Mouse (Mus musculus) urinary bladder, postnatal 36 days (tissue): Measurements from ENCODE around the gene Entpd7.
A peak's percentile ranks its signal among the peaks of the same experiment; 100 is the strongest.

Experiments used
- DNase-seq, 2 experiments: peaks; one replicate each; pipeline ENCODE4 v3.0.0; 2022; ENCODE audit warnings: low spot score in 2 of 2, mixed read lengths in 1 of 2

Entpd7 gene

GRCm38 (mm10) chr19:43723501-43723900 is 34.0 kb downstream of the Entpd7 start:
- DNase-seq: no peak

DNA sequence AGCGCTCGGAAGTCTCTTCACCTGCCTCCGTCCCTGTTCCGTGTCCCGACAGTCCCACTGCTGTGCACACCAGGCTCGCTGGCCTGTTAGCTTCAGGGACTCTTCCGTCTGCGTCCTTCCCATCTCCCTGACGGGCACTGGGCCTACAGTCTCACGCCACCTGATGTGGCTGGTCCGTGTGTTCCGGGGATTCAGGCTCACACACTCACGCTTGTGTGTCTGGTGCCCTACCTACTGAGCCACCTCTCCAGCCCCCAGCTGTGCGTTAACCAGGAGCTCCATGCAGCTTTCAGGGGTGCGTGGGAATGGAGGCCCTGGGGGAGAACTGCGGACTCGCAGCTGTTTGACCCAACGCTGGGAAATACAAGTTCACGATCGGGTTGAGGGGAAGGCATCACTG is 34.7 kb downstream of the Entpd7 start:
- DNase-seq: no peak

GRCm38 (mm10) chr19:43724821-43725220 is 35.3 kb downstream of the Entpd7 start:
- no peak for DNase-seq

GRCm38 (mm10) chr19:43726510-43727146 is 37.2 kb downstream of the Entpd7 start:
- DNase-seq: no peak

DNA sequence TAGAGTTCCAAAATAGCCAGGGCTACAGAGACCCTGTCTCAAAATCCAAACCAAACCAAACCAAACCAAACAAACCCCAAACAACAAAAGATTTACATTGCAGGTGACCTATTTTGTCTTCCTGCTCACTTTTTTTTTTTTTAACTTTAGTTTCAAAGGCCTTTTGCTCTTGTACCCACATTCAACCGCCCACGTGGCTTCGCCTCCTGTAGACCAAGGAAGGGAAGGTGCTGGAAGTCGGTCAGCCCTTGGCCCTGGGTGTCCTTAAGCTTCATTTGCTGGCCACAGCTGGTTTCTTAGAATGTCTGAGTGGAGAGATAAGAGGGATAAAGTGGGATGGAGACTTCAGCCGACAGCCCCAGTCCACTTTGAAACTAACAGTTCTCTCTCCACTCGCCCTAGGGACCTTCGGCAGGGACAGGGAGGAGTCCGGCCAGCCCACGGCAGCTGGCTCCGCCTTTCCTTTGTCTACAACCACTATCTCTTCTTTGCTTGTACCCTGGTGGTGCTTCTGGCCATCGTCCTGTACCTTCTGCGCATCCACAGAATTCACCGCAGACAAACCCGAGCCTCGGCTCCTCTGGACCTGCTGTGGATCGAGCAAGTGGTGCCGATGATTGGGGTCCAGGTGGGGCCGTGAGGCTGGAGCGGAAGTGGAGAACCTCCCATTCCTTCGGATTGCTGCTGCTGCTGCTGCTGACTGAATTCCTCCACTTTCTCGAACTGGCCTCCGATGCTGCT is 40.0 kb downstream of the Entpd7 start:
- DNase-seq: no peak

DNA sequence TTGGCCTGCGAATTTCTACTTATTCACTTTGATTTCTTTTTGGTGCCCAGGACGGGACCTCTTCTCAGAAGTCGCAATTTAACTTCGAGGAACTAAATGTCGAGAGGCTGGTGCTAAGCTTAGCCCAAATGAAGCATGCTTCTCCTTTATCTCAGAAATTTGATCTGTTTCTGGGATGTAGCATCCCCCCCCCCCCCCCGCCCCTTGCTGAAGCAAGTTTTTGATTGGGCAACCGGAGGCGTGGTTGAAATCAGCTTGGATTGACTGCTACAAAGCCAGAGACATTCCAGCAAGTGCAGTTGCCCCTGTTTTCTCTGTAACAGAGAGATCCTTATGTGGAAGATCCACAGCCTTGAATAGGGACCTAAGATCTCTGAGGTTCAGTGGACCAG is 40.6 kb downstream of the Entpd7 start:
- no peak for DNase-seq

DNA sequence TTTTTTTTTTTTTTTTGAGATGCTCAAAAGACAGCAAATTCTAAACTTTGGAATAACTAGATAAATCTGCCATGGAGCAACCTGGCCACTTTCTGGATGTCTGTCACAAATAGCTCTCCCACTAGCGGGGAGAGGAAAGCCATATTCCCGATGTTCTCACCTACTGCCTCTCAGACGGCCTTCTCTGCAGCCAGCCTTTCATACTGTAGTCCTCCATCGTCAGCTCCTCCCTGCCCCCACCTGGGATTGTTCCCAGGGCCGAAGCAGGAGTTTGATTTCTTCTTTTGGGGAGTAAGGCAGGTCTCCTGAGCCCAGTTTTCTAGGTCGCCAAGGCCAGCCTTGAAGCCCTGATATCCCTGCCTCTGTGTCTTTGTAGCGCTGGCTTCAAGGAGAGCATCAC is 41.7 kb downstream of the Entpd7 start:
- no peak for DNase-seq

DNA sequence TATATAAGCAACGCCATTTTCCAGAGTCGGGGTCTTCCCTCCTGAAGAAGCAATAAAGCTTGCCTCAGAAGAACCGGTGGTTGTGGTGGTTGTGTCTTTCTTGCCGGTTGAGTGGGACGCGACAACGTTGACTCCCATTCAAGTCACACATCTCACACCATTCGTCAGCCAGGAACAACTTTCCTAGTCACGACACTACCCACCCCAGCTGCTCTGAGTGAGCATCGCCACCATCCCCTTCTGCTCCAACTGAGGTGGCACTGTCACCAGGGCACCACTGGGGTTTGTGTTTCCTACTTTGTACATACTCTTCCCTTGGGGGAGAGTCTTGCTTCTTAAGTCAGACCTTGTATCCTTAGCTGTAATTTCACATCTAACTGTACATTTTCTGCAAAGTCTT is 48.9 kb downstream of the Entpd7 start:
- no peak for DNase-seq

GRCm38 (mm10) chr19:43743401-43743800 is 53.9 kb downstream of the Entpd7 start:
- no peak for DNase-seq

- DNase-seq: no peak
Observed at GRCm38 (mm10) chr19:43745740-43746139, 56.3 kb downstream of the Entpd7 start.

DNA sequence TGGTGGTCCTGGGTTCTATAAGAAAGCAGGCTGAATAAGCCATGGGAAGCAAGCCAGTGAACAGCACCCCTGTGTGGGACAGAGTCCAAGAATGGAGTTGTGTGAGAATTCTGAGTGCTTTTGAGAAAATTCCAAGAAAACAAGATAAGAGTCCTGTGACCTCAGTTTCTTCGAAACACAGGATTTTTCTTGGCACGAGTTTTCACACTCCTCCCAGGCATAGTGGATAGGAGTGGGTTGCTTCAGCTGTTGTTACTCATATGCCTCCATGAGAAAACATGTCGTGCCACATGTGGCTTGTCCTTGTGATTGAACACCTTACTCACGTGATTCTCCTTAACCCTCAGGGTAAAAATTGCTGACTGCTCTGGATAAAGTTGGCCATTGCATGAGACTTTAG is 58.4 kb downstream of the Entpd7 start:
- no peak for DNase-seq

DNA sequence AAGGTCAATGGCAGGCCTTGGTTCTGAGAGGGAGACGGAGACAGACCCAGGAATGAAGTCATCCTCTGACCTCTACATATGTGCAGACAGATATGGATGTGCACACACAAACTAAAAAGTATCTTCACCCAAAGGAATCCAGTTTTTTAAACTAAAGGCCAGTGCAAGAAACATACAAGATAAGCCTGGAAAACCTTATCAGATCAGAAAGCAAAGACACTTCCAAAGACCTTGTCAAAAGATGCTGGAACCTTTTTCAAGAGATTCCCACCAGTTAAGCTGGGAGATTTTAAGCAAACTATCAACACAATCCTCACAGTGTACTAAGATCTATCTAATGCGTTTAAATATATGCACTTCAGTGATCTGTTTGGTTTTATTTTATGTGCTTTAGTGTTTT is 60.5 kb downstream of the Entpd7 start:
- DNase-seq: no peak

DNA sequence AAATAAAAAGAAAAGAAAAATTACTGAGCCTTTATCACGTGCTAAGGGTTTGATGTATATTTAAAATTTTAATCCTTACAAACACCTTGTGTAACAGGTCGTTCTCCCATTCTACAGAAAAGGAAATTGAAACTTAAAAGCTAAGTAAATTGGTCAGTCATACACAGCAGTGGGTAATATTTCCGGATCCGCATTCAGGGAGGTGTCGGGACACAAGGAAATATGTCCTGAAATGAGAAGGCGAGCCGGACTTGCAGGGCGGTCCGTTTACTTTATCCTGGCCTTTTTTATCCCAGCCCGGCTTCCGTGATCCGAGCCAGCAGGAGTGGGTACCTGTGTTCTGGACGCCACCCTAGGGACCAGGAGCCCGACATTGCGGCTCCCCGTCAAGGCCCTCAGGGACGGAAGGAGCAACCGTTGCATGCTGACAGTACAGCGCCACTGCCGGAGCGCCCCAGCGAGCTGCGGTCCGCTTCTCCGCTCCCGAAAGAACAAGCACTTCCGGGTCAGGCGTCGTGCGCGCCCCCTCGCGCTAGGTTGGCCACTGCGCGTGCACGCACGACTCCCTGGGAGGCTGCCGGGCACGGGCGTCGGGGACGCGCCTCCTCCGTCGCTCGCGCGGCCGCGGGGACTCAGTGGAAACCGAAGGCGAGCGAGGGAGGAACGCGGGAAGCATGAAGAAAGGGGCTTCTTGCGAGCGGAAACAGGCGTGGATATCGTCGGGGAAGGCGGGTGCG is 63.2 kb downstream of the Entpd7 start, which contains the start of the genes Cutc and Cox15:
Gene Cutc (plus strand): TSS at position 508 of the 737 bp plus-strand sequence.
Gene Cox15 (minus strand): TSS at position 512 of the 737 bp plus-strand sequence.
- peak; percentile 94 to 97 for DNase-seq

- DNase-seq: peak; percentile 87 to 90
Observed at GRCm38 (mm10) chr19:43753226-43753835, 63.9 kb downstream of the Entpd7 start.

GRCm38 (mm10) chr19:43754237-43754636 is 64.8 kb downstream of the Entpd7 start:
- DNase-seq: no peak

DNA sequence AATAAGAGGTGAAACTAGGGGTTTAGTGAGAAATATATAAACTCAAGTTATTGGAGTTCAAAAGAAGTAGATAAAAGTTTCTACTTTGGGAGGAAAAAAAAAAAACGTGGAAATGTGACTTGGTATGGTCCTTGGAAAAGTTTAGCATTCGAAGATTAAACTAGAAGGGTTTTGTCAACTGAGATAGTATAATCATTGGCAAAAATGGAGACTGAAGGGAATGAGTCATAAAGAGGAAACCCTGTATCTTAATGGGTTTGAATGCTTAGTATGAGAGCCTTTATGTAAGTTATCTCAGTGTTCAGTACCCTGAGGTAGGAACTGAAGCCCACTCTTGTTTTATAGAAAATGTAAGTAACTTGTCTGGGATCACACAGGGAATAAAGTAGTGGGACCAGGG is 65.4 kb downstream of the Entpd7 start:
- DNase-seq: no peak

DNA sequence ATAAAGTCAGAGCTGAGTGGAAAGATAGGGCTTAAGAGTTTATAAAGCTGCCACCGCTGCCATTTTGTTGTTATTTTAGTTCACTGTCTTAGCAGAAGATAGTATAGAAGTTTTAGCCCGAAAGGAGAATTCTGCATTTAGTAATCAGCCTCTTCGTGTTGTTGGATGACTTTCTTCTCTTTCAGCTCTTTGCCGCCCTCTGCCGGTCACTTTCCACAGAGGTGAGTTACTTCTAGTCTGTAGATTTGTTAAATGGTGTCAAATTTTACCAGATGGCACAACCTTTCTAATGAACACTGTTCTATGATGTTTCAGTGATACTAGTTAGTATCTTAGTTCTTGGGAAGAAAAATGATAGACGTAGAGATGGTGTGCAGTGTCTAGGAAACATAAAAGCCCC is 71.0 kb downstream of the Entpd7 start:
- peak; percentile 66 to 74 for DNase-seq

DNA sequence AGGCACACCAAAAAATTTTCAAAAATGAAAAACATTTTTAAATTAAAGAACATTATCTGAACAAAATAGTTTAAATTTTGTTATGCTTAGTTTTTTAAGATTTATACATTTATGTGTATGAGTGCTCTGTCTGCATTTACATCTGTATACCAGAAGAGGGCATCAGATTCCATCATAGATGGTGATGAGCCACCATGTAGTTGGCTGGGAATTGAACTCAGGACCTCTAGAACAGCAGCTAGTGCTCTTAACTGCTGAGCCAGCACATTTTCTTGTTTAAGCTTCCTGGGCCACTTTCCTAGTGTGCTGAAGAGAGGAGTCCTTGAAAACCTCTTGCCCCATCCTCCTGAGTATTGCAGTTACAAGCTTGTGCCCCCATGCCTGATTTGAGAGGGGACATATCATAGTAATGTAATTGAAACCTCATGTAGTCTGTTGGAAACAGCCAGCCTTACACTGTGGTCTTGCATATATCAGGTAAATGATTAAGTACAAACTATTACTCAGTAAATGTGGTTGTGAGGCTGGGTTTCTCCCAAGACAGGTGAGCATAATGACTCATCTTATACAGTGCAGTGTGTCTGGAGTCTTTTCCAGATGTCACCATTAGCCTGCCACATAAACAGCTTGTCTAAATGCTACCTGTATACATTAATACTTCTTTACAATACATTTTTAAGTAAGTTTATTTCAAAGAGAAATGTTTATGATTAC is 72.2 kb downstream of the Entpd7 start:
- no peak for DNase-seq

GRCm38 (mm10) chr19:43762410-43762809 is 72.9 kb downstream of the Entpd7 start:
- no peak for DNase-seq

GRCm38 (mm10) chr19:43766451-43766850 is 77.0 kb downstream of the Entpd7 start:
- no peak for DNase-seq

DNA sequence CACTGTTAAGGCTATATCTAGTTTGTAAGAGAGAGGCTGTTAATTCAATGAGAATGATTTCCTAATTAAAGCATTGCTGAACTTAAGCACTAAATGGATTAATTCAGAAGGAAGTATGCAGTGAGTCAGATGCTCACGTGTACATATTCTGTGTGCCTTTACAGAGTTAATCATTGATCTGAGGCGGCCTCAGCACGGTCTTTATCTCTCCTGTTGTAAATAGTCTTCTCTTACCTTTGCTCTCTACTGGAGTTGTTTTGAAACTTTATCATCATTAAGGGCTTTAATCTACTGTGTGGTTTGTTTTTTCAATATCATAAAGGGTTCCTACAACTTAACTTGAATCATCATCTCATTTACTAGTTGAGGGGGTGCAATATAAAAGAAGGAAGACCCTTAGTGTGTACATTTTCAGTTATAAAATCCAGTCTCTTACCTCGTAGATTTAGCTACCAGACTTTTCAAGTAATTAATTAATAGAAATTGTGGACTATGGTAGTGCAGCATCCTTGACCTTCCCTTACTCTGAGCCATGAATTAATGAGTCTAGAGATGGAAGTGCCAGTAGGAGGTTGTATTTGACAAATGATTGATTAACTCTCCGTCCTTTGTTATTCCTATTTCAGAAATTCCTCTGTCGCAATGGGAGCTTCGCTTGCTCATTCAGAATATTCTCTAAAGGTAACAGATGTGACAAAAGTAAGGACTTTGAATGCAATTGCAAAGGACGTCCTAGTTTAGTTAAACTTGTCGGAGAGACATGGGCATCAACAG is 78.3 kb downstream of the Entpd7 start:
- no peak for DNase-seq
